Mouse (Mus musculus): ENCODE measurements around the gene Thap7. TPM values are rescaled to one million over a fixed set of nuclear protein-coding genes. Genes with fewer than 3 reads are reported as not detected.
"Not testable (repeated sequence)": the region's sequence is repeated elsewhere in the genome, so short reads cannot be mapped to it uniquely, and the experiment has no call there.

The Thap7 gene
- total RNA-seq, 2 experiments from 2014 or later, result 35.6 to 39.7 TPM

DNA sequence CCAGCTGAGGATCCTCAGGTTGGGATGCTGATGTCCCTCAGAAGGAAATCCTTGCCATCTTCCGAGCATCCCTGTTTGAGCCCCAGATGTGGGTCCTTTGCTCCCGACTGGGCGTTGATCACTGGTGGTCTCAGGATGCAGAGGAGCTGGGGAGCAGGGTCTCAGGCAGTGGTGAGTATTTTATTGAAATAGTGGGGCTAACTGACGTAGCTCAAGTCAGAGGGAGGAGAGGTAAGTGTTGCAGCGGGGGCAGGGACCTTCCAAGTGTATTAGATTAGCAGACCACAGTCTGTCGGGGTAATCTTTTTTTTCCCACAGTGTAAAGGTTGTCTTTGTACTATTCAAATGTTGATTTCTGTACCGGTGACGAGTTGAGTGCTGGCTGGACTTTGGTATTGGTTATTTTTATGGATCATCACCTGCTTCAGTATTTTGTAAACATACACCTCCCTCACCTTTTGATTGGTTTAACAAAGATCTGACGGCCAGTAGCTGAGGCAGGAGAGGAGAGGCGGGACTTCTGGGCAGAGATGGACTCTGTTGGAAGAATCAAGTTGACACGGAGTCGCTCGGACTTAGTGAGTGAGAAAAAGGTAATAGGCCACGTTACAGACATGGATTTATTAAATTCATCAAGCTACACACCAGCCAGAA is 1.9 kb upstream of the Thap7 start:
- DNase-seq (ENCODE audit: low spot score in 2 of 2), result no peak

DNA sequence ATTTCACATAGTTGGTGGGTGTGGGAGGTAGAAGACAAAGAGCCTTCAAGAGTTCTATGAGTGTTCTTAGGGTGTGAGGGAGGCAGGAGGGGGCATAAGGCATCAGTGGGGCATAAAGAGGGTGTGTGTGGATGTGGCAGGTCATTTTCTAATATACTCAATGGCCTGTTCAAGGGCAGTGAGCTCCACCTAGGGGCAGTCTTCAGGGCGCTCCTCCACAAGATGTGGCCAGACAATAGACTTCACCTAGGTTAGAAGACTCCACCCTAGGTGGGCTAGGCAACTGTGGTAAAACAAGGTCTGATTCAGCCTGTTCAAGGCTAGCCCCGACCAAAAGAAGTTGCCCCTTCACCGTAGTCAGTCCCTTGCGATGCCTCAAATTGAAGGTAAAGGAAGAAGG is 1.3 kb upstream of the Thap7 start:
- no peak for DNase-seq (ENCODE audit: low spot score in 2 of 2)

DNA sequence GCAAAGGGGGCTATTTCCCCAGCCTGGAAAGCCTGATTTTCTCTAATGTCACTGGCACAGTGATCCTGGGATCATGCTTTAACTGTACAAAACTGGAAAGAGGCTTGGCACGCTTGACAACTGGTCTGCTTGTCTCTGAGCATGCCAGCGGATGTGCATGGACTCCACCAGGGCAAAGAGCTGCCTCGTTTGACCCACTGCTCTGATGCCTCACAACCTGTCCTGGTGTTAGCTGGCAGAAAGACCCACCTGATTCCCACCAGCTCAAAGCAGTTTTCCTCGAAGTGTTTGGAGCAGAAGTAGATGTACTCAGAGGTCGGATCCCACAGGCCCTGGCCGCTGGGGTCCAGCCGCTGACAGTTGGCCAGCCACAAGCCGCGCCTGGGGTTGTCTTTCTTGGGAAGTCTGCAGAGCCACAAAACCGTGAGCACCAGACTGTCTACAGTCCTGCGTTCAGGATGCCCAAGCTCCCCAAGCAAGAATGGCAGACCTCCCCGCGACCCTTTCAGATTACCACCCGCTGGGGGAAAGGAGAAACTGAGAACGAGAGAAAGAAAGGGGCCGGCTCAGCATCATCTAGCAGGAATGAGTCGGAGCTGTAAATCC is 852 bp downstream of the Thap7 start:
- no peak for DNase-seq (ENCODE audit: low spot score in 2 of 2)

DNA sequence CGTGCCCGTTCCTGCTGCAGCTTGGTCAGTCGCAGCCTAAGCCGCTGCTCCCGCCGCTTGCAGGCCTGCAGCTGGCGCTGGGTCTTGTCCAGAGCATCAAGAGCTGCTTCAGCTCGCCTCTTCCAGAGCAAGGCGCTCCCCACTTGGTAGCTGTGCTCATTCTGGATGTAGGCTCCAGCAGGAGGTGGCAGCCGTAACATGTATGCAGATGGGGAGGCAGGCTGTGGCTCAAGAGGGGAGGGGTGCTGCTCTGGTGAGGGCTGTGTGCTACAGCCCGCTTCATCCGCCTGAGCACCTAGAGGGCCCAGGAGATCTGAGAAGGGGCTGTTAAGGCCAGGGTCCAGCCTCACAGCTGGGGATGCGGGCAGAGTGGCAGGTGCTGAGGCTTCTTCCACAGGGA is 2.7 kb downstream of the Thap7 start:
- DNase-seq (ENCODE audit: low spot score in 2 of 2), result no peak

DNA sequence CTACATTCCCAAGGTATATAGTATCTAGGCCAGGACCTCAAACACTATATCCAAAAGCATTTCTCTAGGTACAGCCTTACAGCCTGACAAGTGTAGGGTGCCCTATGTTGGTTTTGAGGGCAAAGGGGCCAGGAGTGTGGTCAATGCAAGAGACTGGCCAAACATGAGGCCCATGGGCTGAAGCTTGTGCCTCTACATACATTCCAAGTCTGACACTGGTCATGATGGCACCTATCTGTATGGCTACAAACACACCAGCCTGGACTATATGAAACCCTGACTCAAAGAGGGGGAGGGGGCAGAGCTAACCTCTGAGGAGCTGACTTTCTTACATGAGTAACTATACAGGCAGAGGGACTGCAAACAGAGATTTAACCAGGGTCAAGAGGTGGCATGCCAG is 3.3 kb downstream of the Thap7 start:
- DNase-seq (ENCODE audit: low spot score in 2 of 2), result no peak

DNA sequence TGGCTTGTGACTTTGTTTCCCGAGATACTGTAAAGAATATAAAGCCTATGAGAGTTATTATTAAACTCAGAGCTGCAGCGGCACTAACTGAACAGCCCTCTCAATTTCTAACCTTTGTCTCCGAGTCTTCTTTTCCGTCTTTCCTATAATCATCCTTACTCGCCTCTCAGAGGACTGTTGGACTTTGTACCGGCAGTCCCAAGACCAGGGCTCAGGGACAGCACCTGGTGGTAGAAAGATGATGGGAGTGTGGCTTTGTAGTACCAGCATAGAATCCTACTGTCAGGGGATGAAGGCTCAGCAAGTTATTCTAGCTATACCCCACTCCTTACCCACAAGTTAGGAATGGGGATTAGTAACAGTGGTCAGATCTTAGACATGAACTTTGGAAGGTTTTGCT is 4.7 kb downstream of the Thap7 start:
- no peak for DNase-seq (ENCODE audit: low spot score in 2 of 2)

DNA sequence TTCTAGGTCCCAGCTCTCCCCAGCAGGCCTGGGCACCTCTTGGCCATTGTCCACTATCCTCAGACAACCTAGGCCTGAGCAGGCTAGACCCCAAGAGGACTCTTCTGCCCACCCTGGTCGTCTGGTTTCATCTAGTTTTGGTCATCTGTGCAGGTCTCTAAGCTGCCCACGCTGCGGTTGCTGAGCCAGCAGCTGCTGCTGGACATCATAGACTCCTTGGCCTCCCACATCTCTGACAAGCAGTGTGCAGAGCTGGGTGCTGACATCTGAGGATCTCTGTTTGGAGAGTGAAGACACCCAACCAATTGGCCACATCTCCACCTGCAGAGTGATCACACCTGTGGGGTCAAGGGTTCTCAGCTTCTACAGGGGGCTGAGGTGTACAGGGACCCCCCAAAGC is 5.4 kb downstream of the Thap7 start:
- no peak for DNase-seq (ENCODE audit: low spot score in 2 of 2)

DNA sequence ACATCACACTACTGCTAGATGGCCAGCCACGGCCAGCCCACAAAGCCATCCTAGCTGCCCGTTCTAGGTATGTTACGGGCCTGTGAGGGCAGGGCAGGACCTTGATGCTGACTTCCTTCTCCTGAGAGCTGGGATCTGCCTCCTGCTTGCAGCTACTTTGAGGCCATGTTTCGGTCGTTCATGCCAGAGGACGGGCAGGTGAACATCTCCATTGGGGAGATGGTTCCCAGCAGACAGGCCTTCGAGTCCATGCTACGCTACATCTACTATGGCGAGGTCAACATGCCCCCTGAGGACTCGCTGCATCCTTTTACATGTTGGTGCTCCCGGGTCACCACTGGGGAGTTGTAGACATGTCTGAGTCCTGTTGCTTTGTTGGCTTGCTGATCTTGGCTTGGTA is 6.8 kb downstream of the Thap7 start:
- no peak for DNase-seq (ENCODE audit: low spot score in 2 of 2)

DNA sequence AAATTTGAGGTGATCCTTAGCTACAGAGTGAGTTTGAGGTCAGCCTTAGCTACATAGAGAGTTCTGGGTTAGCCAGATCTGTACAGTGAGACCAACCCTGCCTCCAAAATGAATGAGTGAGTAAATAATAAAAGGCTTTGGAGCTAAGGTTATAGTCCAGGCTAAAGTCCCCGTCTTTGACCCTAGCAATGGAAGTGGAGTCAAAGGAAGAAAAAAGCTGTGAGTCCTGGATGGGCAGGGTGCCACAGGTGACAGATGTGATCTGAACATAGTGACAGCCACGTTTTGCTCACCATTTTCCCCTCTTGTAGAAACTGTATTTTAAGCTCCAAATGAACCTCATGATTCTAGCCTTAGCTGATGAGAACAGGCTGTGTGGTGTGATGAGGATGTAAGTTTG is 12.0 kb downstream of the Thap7 start:
- no peak for DNase-seq (ENCODE audit: low spot score in 2 of 2)

DNA sequence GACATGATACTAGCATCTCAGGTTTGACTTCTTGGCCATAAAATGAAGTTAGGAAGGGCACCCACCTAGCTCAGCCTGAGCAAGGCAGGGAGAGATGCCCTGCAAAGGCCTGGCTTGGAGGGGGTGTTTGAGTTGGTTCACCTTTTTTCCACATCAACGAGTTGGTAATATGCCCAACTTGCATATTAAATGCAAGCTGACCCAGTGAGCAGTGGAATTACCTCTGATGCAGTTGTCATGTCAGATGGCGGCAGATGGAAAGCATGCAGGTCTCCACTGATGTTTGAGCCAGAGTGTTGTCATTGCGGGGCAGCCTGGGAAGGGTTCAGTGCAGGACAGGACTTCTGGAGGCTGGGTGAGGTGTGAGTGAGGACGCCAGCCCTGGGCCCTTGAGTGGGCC is 19.5 kb downstream of the Thap7 start:
- DNase-seq (ENCODE audit: low spot score in 2 of 2), result no peak

DNA sequence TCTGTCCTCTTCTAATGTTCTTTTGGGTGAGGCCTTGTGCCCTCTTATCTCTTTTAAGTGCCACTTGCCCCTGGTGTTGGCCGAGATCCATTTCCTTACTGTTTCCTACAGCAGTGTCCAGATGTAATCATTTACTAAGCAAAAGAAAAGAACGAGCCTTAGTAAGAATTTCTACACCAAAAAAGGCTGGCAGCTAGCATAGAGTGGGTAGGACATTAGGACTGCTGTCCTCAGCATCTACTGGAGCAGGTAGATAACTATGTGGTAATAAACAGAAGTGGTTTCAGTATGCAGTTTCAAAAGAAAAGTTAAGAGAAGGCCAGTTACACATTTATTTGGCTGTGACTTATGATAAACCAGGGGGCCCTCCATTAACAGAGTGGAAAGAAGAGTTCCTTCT is 20.2 kb downstream of the Thap7 start:
- no peak for DNase-seq (ENCODE audit: low spot score in 2 of 2)

DNA sequence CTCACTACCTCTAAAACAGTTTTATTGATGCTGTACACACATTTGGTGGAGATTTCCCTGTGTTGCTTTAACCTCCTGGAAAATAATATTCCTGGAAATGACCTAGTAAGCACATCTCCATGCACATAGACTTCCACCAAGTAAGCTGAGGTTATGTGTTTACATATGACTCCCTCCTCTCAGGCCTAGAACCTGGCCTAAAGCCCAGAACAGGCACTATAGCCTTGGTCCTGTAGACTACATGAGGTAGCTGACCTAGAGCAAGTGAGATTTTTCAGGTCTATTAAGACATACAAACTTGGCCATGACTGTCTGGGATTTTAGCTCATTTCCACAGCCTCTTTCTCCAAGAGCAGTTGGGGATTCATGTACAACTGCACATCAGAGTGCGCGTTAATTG is 20.8 kb downstream of the Thap7 start:
- no peak for DNase-seq (ENCODE audit: low spot score in 2 of 2)

DNA sequence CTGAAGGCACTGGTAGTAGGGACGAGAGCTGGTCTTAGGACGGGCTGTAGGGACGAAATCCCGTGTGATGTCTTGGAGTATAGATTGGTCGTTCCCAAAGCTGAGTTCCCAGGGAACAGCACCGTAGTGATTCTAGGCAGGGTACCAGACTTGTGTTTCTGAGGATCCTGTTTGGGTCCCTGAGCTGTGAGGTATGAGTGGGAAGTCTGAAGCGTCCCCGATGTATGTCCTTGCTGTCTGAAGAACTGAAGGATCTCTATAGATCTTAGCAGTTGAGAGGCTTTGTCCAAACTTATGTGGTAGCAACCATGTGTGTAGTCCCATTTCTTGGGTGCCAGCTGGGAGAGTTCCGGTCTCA is 21.7 kb downstream of the Thap7 start:
- no peak for DNase-seq (ENCODE audit: low spot score in 2 of 2)

DNA sequence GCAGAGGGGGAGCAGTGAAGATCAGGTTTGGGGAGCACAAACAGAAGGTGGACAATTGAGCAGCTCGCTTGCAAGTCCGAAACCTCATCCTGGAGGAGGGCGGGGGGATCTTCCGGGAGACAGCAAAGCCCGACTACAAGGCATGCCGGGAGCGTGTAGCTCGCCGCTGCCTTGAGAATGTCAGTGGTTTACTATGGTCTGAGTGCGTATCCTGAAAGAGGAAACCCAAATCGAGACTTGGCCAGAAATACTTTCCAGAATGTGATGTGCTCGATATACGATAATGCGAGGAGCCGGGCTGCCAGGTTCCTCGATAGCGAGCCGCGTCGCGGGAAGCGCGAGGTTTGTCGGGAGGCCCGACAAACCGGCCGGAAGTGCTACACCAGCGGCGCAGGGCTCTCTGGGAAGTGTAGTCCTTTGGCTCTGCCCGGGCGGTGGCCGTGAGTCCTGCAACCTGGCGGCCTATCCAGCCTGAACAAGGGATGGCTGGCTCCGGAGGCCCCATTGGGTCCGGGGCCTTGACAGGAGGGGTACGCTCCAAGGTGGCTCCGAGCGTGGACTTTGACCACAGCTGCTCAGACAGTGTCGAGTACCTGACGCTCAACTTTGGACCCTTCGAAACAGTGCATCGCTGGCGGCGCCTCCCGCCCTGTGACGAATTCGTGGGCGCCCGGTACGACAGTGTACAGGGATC is 22.2 kb downstream of the Thap7 start, which contains the start of gene Lztr1:
Gene Lztr1 (plus strand): TSS at position 143 of the 694 bp plus-strand sequence.
- peak; percentile 68 to 79 for DNase-seq (ENCODE audit: low spot score in 2 of 2)

DNA sequence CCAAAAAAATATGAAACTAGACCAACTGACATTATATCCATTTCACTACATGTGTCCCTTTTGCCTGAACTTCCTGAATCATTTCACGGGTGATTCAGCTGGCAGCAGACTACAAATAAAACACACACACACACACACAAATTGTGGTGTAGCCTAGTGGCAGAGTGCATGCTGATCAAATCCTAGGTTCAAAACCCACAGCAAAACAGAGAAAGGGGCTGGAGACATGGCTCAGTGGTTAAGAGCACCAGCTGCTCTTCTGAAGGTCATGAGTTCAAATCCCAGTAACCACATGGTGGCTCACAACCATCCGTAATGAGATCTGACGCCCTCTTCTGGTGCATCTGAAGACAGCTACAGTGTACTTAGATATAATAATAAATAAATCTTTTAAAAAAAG is 22.9 kb downstream of the Thap7 start:
- DNase-seq (ENCODE audit: low spot score in 2 of 2), result not testable (repeated sequence)

DNA sequence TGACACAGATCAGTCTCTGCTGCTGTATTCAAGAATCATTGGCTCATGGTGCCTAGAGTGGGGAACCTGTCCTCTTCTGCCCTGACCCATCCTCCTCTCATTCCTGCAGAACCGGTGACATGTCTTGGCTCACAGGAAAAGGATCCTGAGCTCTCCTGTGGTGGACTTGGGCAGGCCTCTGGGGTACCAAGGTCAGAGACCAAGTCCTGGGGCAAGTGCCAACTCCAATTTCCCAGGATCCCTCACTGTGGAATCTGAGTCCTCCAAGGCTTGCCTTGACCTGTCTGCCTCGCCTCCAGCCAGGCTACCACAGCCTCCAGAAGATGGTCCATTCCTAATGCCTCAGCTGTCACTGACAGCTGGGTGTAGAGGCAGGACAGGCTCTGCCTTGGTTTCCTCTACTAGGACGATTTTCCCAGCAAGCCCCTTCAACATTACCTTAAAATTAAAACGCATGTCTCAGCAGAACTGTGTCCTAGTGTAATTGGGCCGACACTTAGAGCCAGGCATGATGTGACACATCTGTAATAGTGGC is 23.9 kb downstream of the Thap7 start:
- DNase-seq (ENCODE audit: low spot score in 2 of 2), result no peak

DNA sequence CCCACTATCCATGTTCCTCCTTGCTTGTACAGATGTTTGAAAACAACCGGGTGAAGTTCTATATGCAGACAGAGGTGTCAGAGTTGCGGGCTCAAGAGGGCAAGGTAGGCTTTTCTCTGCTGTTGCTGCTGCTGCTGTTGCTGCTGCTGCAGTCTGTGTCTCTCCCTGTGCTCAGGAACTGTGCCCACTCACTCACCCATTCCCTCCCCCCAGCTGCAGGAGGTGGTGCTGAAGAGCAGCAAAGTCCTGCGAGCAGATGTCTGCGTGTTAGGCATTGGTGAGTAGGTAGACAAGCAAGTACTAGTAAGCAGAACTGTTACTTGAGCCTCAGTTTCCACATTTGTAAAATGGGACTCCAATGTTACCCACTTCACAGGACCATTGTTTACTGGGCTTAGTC is 28.3 kb downstream of the Thap7 start:
- DNase-seq (ENCODE audit: low spot score in 2 of 2), result no peak

DNA sequence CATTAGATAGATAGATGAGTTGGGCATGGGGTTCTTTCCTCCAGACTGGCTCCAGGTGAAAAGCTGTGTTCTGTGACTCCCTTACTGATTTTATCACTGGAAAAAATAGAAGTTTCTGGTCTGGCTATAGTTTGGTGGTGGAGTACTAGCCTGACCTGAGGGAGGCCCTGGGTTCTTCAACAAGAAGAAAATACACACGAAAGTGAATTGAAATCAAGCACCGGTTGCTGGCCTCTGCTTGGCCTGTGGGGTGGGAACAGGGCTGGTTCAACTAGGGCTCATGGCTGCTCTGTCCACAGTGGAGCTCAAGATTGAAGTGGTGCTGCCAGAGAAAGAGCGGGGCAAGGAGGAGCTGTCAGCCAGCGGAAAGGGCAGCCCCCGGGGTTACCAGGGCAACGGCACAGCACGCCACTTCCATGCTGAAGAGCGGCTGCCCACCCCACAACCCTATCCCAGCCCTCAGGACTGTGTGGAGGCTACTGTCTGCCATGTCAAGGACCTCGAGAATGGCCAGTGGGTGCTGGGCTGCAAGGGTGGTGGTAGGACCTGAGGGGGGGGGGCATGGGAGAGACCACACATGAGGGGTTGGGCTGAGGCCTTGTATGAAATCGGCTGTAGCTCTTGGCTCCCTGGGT is 31.6 kb downstream of the Thap7 start:
- DNase-seq (ENCODE audit: low spot score in 2 of 2), result no peak

DNA sequence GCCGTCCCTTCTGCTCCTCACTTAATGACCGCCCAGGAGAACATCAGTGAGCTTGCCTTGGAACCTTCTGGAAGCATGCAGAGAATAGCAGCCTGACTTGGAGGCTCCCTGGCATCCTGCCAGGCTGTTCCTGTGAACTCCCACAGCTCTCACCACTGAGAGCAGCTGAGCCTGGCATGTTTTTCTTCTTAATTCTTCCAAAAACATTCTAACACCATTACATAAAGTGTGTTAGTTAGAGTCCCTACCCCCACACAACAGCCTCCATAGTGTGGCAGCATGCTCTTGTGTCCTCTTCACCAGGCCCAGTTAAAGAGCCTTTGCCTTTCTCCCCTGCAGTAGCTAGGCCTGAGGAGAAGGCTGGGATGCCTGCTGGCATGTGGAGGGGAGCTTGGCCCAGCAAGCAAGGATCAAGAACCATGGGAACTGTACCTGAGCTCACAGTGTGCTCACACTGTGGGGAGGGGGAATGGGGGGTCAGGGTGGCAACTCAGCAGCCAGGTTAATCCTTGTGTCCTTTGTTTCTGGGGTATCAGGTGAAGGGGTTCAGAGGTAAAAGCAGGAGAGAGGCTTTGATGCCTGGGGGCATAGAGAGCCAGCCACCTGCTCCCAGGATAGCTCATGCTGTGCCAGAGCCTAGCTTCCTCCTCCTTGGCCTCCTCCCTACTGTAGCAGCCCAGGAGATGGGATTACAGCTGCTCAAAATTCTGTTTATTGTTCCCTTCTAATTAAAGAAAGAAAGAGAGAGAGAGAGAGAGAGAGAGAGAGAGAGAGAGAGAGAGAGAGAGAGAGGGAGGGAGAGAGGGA is 34.2 kb downstream of the Thap7 start:
- no peak for DNase-seq (ENCODE audit: low spot score in 2 of 2)

DNA sequence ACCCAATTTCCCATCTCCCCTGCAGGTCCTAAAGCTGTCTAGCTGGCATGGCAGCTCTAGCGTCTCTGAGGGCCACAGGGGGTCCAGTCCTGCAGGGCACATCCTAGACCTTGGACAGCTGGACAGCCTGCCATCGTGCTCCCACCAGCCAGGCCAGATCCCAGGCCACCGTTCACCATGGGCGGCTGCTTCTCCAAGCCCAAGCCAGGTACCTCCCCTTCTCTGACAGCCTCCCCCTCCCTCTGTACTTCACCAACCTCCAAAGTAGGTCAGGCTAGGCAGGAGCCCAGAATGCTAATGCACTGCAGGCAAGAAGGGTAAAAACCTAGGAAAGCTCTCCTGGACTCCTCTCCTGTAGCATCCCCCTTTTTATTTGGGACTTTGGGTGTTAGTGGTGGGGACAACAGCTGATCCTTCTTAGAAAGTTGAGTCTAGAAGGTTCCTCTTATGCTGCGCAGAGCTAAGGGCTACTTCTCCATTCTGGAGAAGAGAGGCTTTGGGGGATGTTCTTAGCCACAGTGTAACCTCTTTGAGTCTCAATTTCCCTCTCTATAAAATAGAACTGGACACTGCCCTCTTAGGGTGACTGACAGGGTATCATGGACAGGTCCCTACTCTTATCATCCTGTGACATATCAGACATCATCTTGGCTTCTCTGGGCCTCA is 38.9 kb downstream of the Thap7 start:
- no peak for DNase-seq (ENCODE audit: low spot score in 2 of 2)

DNA sequence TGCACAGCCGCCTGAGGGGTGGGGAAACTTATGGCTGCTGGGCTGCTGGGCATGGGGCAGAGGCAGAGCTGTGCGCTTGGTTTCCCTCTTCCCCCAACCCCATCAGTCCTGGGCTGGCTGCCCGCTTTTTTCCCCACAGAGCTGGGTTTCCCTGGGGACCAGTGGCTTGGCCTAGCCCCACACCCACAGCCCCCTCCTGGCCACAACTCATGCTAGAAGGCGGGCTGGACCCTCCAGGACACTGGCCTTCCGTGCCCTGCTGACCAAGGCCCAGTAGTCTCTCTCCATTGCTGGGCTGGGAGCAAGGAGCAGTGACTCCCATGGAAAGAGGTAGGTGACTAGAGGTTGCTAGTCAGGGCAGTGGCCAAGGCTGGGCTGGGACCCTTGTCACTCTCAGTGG is 39.8 kb downstream of the Thap7 start:
- no peak for DNase-seq (ENCODE audit: low spot score in 2 of 2)

Data from adrenal gland, postnatal 4 days (tissue).